Mouse (Mus musculus): ENCODE data around the gene Mapk12. TPM values are rescaled to one million over a fixed set of nuclear protein-coding genes. Genes with fewer than 3 reads are reported as not detected.
A peak's percentile ranks its signal among the peaks of the same experiment; 100 is the strongest.

The Mapk12 gene
- polyA plus RNA-seq, 1 experiment: not detected

- peaks cover 24% of the 10 kb centered on the region for H3K36me3 ChIP-seq (replicated peaks; ENCODE audit: low read length)
- TF ChIP-seq FLI1 (IDR thresholded peaks at IDR 0.05; ENCODE audit: low read length): no peak
- TF ChIP-seq GATA1 (IDR thresholded peaks at IDR 0.05; ENCODE audit: borderline replicate concordance, low read length): no peak
- H3K4me1 ChIP-seq: peaks cover 72% of the 10 kb centered on the region
- H3K9me3 ChIP-seq: no peaks in the 10 kb centered on the region
- H3K4me3 ChIP-seq (replicated peaks): peak overlapping the region; percentile 89
- H3K27me3 ChIP-seq (replicated peaks): peaks cover 94% of the 10 kb centered on the region
These were observed 31.9 kb upstream of the Mapk12 start for GRCm38 (mm10) chr15:89172276-89172935.

- peaks cover 88% of the 10 kb centered on the region for H3K27me3 ChIP-seq (replicated peaks)
- peaks cover 64% of the 10 kb centered on the region for H3K4me1 ChIP-seq
- no peaks in the 10 kb centered on the region for H3K9me3 ChIP-seq
- H3K36me3 ChIP-seq (replicated peaks; ENCODE audit: low read length): peaks cover 33% of the 10 kb centered on the region
- TF ChIP-seq GATA1 (IDR thresholded peaks at IDR 0.05; ENCODE audit: borderline replicate concordance, low read length) (no peak), FLI1 (IDR thresholded peaks at IDR 0.05; ENCODE audit: low read length) (no peak)
- H3K4me3 ChIP-seq (replicated peaks): no peak overlapping the region
These were observed 31.1 kb upstream of the Mapk12 start for GRCm38 (mm10) chr15:89171526-89172051.

DNA sequence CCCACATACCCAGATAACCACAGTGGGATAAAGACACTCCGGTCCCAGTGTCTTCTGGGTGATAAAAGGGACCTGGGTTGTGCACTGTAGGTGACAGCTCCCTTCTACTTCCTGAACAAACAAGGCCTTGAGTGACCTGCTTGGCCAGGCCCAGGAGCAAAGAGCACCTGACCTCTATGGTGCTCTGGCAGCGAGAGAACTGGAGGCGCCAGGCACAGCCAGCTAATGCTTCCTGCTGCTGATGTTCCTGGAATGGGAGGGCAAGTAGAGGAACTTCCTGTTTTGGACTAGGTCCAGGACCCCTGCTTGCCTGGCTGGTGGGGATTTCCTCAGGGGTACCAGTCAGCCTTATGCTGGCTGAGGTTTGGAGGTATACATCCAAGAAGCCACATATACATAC is 29.6 kb upstream of the Mapk12 start:
- TF ChIP-seq FLI1 (IDR thresholded peaks at IDR 0.05; ENCODE audit: low read length): no peak
- TF ChIP-seq GATA1 (IDR thresholded peaks at IDR 0.05; ENCODE audit: borderline replicate concordance, low read length): no peak
- H3K4me1 ChIP-seq: peaks cover 49% of the 10 kb centered on the region
- H3K4me3 ChIP-seq (replicated peaks): no peak overlapping the region
- H3K27me3 ChIP-seq (replicated peaks): peaks cover 86% of the 10 kb centered on the region
- peaks cover 47% of the 10 kb centered on the region for H3K36me3 ChIP-seq (replicated peaks; ENCODE audit: low read length)
- no peaks in the 10 kb centered on the region for H3K9me3 ChIP-seq

- Histone ChIP-seq H3K4me1 (peaks cover 43% of the 10 kb centered on the region), H3K36me3 (replicated peaks; ENCODE audit: low read length) (peaks cover 54% of the 10 kb centered on the region), H3K9me3 (no peaks in the 10 kb centered on the region), H3K4me3 (replicated peaks) (no peak overlapping the region), H3K27me3 (replicated peaks) (peaks cover 84% of the 10 kb centered on the region)
- TF ChIP-seq FLI1 (IDR thresholded peaks at IDR 0.05; ENCODE audit: low read length) (no peak), GATA1 (IDR thresholded peaks at IDR 0.05; ENCODE audit: borderline replicate concordance, low read length) (no peak)
These were observed 28.9 kb upstream of the Mapk12 start for GRCm38 (mm10) chr15:89169431-89169830.

DNA sequence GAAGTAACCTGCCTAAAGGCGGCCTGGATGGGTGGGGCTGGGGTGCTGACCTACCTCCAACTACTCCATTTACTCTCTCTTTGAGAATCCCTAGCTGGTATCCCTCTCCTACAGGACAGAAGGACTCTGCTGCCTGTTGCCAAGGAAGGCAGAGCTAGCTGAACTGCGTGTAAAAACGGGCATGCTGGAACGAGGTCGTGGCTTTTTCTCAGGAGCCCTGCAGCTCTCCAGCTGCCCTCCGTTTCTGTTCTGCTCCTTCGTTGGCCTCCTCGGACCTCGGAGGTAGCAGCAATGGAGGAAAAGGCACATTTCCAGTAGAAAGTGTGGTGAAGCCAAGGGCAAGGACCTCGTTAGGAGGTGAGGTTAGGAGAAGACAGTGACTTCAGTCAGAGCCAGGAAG is 28.4 kb upstream of the Mapk12 start:
- H3K36me3 ChIP-seq (replicated peaks; ENCODE audit: low read length): peaks cover 59% of the 10 kb centered on the region
- no peak for TF ChIP-seq GATA1 (IDR thresholded peaks at IDR 0.05; ENCODE audit: borderline replicate concordance, low read length)
- H3K9me3 ChIP-seq: no peaks in the 10 kb centered on the region
- peaks cover 84% of the 10 kb centered on the region for H3K27me3 ChIP-seq (replicated peaks)
- H3K4me3 ChIP-seq (replicated peaks): no peak overlapping the region
- peaks cover 38% of the 10 kb centered on the region for H3K4me1 ChIP-seq

DNA sequence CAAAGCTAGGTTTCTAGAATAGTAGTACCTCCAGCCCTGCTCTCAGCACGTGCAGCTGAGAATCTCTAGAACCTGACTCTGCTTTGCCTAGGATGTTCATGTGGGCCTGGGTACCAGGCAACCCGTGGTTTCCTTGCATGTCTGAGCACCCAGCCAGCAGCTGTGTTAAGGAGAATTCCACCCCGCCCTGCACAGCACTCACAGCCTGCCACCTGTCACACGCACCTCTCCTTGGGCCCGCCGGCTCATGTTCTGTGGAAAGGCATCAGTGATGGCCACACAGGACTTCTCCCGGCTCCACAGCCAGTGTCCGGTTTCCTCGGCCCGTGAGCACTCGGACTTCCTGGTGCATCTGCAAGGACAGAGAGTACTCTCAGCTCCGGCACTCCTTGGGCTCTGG is 25.0 kb upstream of the Mapk12 start:
- H3K9me3 ChIP-seq: no peaks in the 10 kb centered on the region
- H3K4me3 ChIP-seq (replicated peaks): no peak overlapping the region
- peaks cover 75% of the 10 kb centered on the region for H3K27me3 ChIP-seq (replicated peaks)
- peaks cover 91% of the 10 kb centered on the region for H3K36me3 ChIP-seq (replicated peaks; ENCODE audit: low read length)
- H3K4me1 ChIP-seq: peaks cover 16% of the 10 kb centered on the region
- no peak for TF ChIP-seq GATA1 (IDR thresholded peaks at IDR 0.05; ENCODE audit: borderline replicate concordance, low read length)
- TF ChIP-seq FLI1 (IDR thresholded peaks at IDR 0.05; ENCODE audit: low read length): no peak

DNA sequence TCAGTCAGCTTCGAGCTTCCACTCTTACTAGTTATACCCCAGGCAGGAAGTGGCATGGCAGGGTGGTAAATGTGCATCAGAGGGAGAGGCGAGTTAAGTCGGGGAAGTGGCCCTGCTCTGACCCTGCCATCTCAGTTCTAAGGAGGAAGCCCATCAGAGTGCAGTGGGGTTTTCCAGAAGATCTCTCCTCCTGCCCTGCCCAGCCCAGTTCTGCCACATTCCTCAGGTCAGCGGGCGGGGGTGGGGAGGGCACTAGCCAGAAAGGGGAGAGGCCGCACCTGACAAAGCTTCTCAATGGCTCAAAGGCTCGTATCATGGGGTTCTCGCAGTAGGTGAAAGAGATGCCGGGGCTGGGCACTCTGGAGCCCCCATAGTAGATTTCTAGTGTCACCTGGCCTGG is 20.9 kb upstream of the Mapk12 start:
- Histone ChIP-seq H3K36me3 (replicated peaks; ENCODE audit: low read length) (peaks cover 96% of the 10 kb centered on the region), H3K4me1 (peaks cover 15% of the 10 kb centered on the region), H3K27me3 (replicated peaks) (peaks cover 73% of the 10 kb centered on the region), H3K9me3 (no peaks in the 10 kb centered on the region), H3K4me3 (replicated peaks) (no peak overlapping the region)
- TF ChIP-seq GATA1 (IDR thresholded peaks at IDR 0.05; ENCODE audit: borderline replicate concordance, low read length): no peak
- no peak for TF ChIP-seq FLI1 (IDR thresholded peaks at IDR 0.05; ENCODE audit: low read length)

- TF ChIP-seq GATA1 (IDR thresholded peaks at IDR 0.05; ENCODE audit: borderline replicate concordance, low read length): no peak
- TF ChIP-seq FLI1 (IDR thresholded peaks at IDR 0.05; ENCODE audit: low read length): no peak
These were observed 18.0 kb upstream of the Mapk12 start for GRCm38 (mm10) chr15:89158516-89158915.

GRCm38 (mm10) chr15:89157954-89158353 is 17.5 kb upstream of the Mapk12 start:
- H3K9me3 ChIP-seq: no peaks in the 10 kb centered on the region
- H3K27me3 ChIP-seq (replicated peaks): peaks cover 72% of the 10 kb centered on the region
- peaks cover 74% of the 10 kb centered on the region for H3K36me3 ChIP-seq (replicated peaks; ENCODE audit: low read length)
- TF ChIP-seq FLI1 (IDR thresholded peaks at IDR 0.05; ENCODE audit: low read length) (no peak), GATA1 (IDR thresholded peaks at IDR 0.05; ENCODE audit: borderline replicate concordance, low read length) (no peak)
- H3K4me1 ChIP-seq: peaks cover 15% of the 10 kb centered on the region
- H3K4me3 ChIP-seq (replicated peaks): peak overlapping the region; percentile 5

More at GRCm38 (mm10) chr15:89158516-89158915, 18.0 kb upstream of the Mapk12 start:
- peaks cover 15% of the 10 kb centered on the region for H3K4me1 ChIP-seq
- H3K9me3 ChIP-seq: no peaks in the 10 kb centered on the region
- no peak overlapping the region for H3K4me3 ChIP-seq (replicated peaks)
- peaks cover 80% of the 10 kb centered on the region for H3K36me3 ChIP-seq (replicated peaks; ENCODE audit: low read length)
- peaks cover 74% of the 10 kb centered on the region for H3K27me3 ChIP-seq (replicated peaks)

GRCm38 (mm10) chr15:89152312-89152711 is 11.8 kb upstream of the Mapk12 start:
- Histone ChIP-seq H3K27me3 (replicated peaks) (peaks cover 83% of the 10 kb centered on the region), H3K4me3 (replicated peaks) (no peak overlapping the region), H3K4me1 (peaks cover 32% of the 10 kb centered on the region), H3K9me3 (peaks cover 4% of the 10 kb centered on the region; the same call in 1 of the 2 replicates), H3K36me3 (replicated peaks; ENCODE audit: low read length) (peaks cover 22% of the 10 kb centered on the region)
- TF ChIP-seq FLI1 (IDR thresholded peaks at IDR 0.05; ENCODE audit: low read length) (no peak), GATA1 (IDR thresholded peaks at IDR 0.05; ENCODE audit: borderline replicate concordance, low read length) (no peak)
